Mouse (Mus musculus): ENCODE results near the gene Kbtbd7.
"Not testable (repeated sequence)": the region's sequence is repeated elsewhere in the genome, so short reads cannot be mapped to it uniquely, and the experiment has no call there.

The Kbtbd7 gene

DNA sequence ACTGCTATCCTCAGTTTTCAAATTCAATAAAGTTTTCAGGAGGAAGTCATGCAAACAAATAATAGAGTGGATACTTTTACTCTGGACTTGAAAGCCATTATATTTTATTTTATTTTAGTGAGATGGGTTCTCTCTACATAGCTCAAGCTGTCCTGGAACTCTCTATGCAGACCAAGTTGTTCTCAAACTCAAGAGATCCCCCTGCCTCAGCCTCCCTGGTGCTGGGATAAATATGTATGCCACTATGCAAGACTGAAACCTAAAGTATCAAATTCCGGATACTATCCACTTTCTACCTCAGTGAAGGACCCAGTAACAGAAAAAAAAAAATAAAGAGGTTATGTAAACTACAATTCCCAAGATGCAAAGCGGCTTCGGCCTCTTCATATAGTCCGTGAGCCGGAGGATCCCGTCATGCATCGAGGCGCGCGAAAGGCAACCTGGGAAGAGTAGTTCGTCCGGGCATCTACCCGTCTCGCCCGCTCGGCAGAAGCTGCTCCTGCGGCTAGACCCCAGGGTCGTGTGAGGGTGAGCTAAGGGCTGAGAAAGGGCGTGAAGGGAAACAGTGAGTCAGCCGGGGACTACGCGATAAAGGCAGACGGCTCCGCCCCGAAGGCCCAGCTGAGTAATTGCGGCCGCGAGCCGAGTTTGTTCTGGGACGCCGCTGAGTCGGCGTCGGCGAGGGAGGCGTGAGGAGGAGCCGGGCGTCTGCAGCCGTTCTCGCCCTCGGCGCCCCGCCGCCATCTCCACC is at the start of gene Kbtbd7:
Gene Kbtbd7 (plus strand): TSS at position 533 of the 751 bp plus-strand sequence.
- peak; percentile 90 for DNase-seq (ENCODE audit: low read depth, low spot score)

DNA sequence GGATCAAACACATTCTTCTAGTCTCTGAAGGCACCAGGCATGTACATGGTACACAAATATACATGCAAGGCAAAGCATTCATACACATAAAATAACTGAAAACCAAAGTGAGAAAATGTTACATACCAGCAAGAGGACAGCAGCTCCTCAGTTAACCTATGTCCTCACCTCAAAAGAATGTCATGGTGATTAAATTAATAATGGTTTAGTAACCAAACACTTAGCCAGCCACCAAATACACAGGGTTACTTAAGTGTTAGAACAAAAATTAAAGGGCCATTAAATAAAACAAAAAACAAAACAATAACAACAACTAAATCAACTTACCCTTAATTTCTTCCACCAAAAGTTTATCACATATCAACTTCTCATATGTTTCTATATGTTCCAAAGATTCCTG is 49.3 kb upstream of the Kbtbd7 start:
- DNase-seq (ENCODE audit: low read depth, low spot score): no peak

DNA sequence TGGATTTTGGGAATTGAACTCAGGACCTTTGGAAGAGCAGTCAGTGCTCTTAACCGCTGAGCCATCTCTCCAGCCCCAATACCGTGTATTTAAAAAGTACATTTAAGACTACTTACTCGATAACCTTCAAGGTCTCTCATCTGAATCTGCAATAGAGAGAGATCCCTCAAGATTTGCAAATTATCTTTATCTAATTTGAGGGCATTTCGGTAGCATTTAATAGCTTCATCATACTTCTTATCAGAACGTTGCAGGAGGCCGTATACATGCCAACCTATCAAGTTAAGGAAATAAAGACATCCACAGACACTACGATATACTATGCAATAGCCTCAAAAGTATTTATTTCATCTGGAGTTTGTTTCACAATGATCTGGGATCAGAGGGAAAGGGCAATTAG is 43.2 kb upstream of the Kbtbd7 start:
- no peak for DNase-seq (ENCODE audit: low read depth, low spot score)

DNA sequence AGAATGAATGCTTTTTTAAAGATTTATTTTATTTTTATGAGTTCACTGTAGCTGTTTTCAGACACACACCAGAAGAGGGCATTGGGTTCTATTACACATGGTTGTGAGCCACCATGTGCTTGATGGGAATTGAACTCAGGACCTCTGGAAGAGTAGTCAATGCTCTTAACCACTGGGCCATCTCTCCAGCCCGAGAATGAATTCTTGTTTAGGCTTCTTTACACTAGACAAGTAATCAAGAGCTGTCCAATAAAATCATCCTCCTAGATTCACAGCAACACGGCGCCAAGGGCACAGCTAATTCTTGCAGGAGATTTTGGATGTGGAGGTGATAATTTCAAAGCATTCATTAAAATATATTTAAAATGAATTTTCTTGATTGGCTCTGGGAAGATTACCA is 38.0 kb upstream of the Kbtbd7 start:
- DNase-seq (ENCODE audit: low read depth, low spot score): no peak

DNA sequence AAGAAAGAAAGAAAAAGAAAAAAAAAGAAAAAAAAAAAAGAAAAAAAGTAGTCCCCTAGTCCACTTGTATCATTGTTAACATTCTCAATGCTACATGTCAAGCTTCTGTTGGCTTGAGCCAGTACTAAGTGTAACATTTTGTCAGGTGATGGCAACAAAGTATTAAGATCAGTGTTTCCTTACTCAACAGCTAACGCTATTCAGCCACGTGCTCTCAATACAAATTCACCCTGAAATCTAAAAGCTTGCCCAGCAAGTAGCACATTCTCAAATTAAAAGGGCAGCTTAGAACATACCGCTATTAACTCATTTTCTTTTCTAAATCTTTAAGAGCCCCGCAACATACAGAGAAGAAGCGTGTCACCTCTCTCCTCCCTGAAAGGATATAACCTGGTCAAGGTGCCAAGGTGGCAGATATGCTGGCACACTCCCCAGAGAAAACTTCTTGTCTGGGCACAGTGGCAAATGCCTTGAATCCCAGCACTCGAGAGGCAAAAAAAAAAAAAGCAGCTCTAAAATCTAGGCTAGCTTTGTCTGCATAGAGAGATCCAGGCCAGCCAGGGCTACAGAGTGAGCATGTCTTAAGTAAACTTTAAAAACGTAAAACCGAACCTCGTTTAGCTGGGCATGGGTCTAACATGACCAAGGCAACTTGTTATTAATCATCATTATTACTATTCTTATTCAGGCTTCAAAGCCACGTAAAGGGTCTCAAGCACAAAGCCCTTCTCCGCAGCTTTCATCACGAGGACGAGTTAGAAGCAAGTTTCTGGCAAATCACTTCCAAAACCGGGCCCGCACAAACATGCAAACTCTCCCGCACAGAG is 36.7 kb upstream of the Kbtbd7 start:
- peak; percentile 5 for DNase-seq (ENCODE audit: low read depth, low spot score)

- DNase-seq (ENCODE audit: low read depth, low spot score): peak; percentile 95
These were observed 35.9 kb upstream of the Kbtbd7 start, which contains the start of gene Naa16 for GRCm38 (mm10) chr14:79390265-79390926. Gene Naa16 (minus strand): TSS chr14:79390778.

GRCm38 (mm10) chr14:79393289-79393688 is 33.0 kb upstream of the Kbtbd7 start:
- DNase-seq (ENCODE audit: low read depth, low spot score): no peak

DNA sequence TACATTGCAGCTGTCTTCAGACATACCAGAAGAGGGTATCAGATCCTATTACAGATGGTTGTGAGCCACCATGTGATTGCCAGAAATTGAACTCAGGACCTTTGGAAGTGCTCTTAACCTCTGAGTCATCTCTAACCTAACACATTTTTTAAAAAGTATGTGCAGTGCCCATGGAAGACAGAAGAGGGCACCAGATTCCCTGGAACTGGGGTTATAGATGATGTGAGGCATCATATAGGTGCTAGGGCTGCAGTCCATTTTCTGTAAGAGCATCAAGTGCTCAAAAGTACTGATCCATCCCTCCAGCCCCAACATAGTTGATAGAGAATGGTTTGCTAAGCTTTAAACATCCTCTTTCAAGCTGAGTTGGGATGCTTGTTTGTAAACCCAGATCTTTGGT is 31.7 kb upstream of the Kbtbd7 start:
- DNase-seq (ENCODE audit: low read depth, low spot score): peak; percentile 37

DNA sequence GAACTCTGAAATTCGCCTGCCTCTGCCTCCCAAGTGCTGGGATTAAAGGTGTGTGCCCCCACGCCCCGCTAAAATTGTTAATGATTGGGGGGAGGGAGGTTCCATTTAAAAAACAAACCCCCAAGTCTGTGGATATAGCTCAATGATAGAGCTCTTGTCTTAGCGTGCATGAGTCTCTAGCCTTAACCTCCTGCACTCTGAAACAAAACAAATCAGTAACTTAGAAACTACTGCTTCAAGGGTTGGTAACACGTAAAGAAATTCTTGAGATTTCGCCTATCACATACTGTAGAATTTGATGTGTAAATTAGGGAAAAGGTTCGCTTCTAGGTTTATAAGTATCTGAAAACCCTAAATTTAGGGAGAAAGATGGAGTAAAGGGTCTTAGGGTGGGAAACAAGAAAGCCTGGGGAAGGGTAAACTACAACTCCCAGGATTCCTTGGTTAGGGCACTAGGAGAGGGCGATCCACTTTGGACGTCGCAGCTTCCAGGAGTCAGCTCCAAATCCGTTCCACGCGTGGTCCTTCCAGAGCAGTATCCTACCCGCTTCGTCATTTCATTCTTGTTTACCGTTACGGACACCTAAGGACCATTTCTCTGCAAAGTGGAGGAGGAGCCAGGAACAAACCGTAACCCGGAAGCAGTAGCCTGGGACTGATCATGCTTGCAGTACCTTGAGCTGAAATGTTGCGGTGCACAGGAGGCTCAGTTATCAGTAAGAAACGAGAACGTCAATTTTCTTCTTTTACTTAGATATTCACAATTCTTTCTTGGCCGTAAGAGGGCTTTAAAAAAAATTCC is 28.8 kb upstream of the Kbtbd7 start, which contains the start of gene Mtrf1:
Gene Mtrf1 (plus strand): TSS at position 452 of the 802 bp plus-strand sequence.
- DNase-seq (ENCODE audit: low read depth, low spot score): peak; percentile 56

DNA sequence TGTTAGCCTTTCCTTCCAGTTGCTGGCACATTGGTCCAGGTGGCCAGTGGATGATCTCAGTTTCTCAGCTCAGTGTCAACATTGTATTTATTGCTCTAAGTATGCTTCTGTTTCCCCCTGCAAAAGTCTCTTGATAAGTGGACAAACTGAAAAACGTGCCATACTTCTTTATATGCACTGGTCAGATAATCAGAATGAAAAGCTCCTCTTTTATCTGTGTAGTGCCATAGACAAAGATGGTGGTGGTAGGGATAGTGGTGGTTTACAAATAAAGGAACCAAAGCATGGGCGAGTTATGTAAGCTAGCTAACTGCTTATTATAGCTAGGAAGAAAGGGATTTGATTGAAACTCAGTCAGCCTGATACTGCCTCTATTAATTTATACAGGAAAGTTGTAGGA is 18.7 kb upstream of the Kbtbd7 start:
- DNase-seq (ENCODE audit: low read depth, low spot score): no peak

DNA sequence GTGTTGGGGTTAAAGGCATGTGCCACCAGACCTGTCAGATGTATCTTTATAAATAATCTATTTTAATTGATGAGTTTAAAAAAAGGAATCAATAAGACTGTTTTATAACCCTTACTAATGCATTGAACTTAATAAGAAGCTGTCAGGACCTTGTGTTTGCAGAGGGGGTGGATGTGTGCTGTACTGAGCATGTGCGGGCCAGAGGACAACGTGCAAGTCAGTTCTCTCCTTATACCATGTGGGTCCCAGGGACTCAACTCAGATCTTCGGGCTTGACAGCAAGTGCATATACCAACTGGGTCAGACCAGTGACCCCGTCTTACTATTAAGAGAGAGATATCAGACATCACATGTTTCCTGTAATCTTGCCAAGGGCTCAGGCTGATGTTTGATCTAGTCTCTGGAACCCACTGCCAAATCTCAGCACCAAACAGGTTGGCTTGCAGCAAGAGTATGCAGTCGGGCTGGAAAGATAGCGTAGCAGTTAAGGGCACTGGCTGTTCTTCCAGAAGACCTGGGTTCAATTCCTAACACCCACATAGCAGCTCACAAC is 17.0 kb upstream of the Kbtbd7 start:
- DNase-seq (ENCODE audit: low read depth, low spot score): no peak

DNA sequence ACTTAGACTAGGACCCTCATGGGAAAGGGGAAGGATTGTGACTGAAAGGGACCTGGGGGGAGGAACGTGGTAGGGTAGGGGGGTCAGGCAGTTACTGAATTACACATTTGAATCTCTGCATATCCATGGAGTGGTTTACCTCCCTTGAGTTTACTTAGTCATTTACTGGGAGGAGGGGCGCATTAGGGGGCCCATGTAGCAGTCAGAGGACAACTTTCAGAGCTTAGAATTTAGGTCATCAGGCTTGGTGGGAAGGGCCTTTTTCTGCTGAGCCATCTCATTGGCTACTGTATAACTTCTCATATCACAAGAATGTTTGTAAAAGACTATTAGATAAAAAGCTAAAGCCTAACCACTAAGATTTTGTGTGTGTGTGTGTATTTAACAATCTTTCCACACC is 15.6 kb upstream of the Kbtbd7 start:
- DNase-seq (ENCODE audit: low read depth, low spot score): no peak

DNA sequence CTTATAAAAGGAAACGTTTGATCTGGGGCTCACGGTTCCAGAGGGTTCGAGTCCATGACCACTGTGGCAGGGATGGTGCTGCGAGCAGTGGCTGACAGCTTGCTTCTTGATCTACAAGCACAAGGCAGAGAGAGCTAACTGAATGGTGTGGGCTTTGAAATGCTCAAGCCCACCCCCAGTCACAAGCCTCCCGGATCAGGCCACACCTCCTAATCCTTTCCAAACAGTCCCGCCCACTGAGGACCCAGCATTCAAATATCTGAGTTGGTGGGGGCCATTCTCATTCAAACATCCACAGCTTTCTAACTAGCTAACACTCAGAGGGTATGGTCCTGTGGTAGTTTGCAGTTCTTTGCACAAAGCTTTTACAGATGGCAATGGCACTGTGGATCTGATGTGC is 13.2 kb upstream of the Kbtbd7 start:
- no peak for DNase-seq (ENCODE audit: low read depth, low spot score)

DNA sequence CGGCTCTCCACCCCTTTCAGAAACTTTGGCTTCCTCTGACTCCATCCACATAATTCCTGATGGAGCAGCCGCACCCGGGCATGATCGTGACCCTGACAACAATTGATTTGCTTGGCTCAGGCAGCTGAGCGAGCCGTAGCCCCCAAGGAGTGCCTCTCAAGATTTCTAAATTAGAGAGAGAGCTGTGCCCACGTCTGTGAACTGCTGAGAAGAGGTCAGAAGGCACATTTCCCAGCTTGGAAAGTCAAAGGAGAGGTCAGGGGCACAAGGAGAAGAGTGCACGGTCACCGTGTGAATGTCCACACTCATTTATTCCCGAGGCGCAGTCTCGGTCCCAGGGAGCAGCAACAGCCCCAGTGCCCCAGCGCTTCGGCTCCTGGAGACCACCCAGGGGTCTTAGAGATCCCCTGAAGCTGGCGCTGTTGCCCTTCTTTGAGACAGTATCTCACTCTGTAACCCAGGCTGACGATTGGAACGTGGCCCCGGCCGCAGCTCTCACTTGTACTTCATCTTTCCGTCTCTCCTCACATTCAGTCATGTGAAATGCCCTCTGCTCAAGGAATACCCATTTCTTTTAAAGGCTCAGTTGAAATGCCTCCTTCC is 6.1 kb upstream of the Kbtbd7 start:
- DNase-seq (ENCODE audit: low read depth, low spot score): no peak

- DNase-seq (ENCODE audit: low read depth, low spot score): not testable (repeated sequence)
These were observed 537 bp downstream of the Kbtbd7 start for GRCm38 (mm10) chr14:79426730-79427365.

DNA sequence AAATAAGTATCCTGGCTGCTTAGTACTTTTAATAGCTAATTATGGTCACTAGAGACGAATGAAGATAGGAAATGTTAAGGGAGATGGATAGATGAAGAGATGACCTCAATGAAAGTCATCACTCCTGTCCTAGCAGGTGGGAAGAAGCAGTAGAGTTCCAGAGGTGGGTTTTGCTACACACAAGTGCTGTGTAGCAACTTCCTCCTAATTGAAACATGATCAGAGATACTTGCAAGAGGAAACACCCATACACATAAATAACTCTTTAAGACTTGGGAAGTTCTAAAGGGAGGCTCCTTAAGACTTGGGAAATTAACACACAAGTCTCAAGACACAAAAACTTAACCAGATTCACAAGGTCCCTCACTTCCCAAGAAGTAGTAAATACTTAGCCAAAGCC is 7.8 kb downstream of the Kbtbd7 start:
- no peak for DNase-seq (ENCODE audit: low read depth, low spot score)

DNA sequence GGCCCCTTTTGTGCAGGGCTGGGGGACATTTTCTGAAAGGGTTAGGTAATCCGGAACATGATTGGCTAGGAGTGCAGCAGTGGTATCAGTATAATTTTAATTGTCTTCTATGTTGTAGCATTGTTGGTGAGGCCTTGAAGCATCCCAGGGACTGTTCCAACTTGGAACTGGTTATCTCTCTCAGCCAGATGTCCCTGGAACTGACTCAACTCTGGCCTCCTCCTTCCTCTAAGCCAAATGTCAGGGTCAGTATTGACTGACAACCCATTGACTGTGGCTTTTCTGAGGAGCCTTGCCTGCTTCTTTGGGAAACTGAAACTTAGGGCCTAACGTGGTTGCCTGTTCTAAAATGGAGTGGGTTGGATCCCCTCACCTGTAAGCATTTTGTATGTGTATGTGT is 14.3 kb downstream of the Kbtbd7 start:
- no peak for DNase-seq (ENCODE audit: low read depth, low spot score)

GRCm38 (mm10) chr14:79441441-79441840 is 15.1 kb downstream of the Kbtbd7 start:
- DNase-seq (ENCODE audit: low read depth, low spot score): no peak

- no peak for DNase-seq (ENCODE audit: low read depth, low spot score)
These were observed 18.3 kb downstream of the Kbtbd7 start for GRCm38 (mm10) chr14:79444601-79445000.

- no peak for DNase-seq (ENCODE audit: low read depth, low spot score)
These were observed 18.8 kb downstream of the Kbtbd7 start for GRCm38 (mm10) chr14:79445055-79445620.
